Mouse (Mus musculus) megakaryocyte, embryonic 14.5 days (primary cell): ENCODE results near the gene Bpifb1.

Experiments
- FLI1 ChIP-seq: IDR thresholded peaks from 2 replicates; pipeline ENCODE4 v1.6.1; 2012; ENCODE audit warnings: low read length, inconsistent platforms, mixed read lengths
- GATA1 ChIP-seq: IDR thresholded peaks from 3 replicates; pipeline ENCODE4 v1.6.1; 2012; ENCODE audit warnings: mixed read lengths, low read length, inconsistent platforms, borderline replicate concordance

GRCm38 (mm10) chr2:154211121-154211520 lies 20.5 kb downstream of the Bpifb1 start:
- TF ChIP-seq GATA1 (no peak), FLI1 (no peak)
